Mouse (Mus musculus) heart, embryonic 14.5 days (tissue): ENCODE measurements around the gene Cd3e. TPM values are rescaled to one million over a fixed set of nuclear protein-coding genes. Genes with fewer than 3 reads are reported as not detected.

Source experiments
- ATAC-seq: fragments of 200-750 bp; cut with Nextera tagmentation; 2 replicates; pipeline ENCODE4 v1.8.0; 2017; ENCODE audit warnings: low read depth, moderate TSS enrichment; ENCODE audit not compliant: insufficient number of reproducible peaks, insufficient read depth, low FRiP score
- H3K27ac ChIP-seq, 2 experiments: fragments of 200-500 bp in 1 of 2; fragments of 300-500 bp in 1 of 2; sonication (generic) in 1 of 2; replicated peaks in 1 of 2; 2 replicates each; pipeline ENCODE4 v1.5.1; 2012 to 2014; ENCODE audit warnings: low read depth in 2 of 2, low read length in 2 of 2, control low read depth in 1 of 2, mild to moderate bottlenecking in 1 of 2, mixed read lengths in 1 of 2; ENCODE audit not compliant: control insufficient read depth in 1 of 2, insufficient read depth in 1 of 2
- H3K27me3 ChIP-seq: fragments of 300-500 bp; sonication (generic); 2 replicates; pipeline ENCODE4 v1.6.1; 2014; ENCODE audit warnings: mild to moderate bottlenecking, low read length, control low read depth; ENCODE audit not compliant: control insufficient read depth, insufficient read depth
- H3K36me3 ChIP-seq: fragments of 300-500 bp; sonication (generic); 2 replicates; pipeline ENCODE4 v1.6.1; 2014; ENCODE audit warnings: mild to moderate bottlenecking, control low read depth, low read length, mixed read lengths; ENCODE audit not compliant: control insufficient read depth, insufficient read depth
- H3K4me1 ChIP-seq, 2 experiments: fragments of 200-500 bp in 1 of 2; fragments of 300-500 bp in 1 of 2; sonication (generic) in 1 of 2; 2 replicates each; pipeline ENCODE4 v1.6.1; 2012 to 2014; ENCODE audit warnings: low read length in 2 of 2, control low read depth in 1 of 2, mixed read lengths in 1 of 2; ENCODE audit not compliant: control insufficient read depth in 2 of 2, insufficient read depth in 2 of 2
- H3K4me2 ChIP-seq: fragments of 300-500 bp; sonication (generic); 2 replicates; pipeline ENCODE4 v1.6.1; 2014; ENCODE audit warnings: mild to moderate bottlenecking, low read length
- H3K4me3 ChIP-seq, 2 experiments: fragments of 200-500 bp in 1 of 2; fragments of 300-500 bp in 1 of 2; sonication (generic) in 1 of 2; 2 replicates each; pipeline ENCODE4 v1.5.1; 2012 to 2014; ENCODE audit warnings: low read length in 2 of 2, mild to moderate bottlenecking in 2 of 2, control low read depth in 1 of 2, low read depth in 1 of 2, moderate library complexity in 1 of 2; ENCODE audit not compliant: control insufficient read depth in 1 of 2, insufficient read depth in 1 of 2
- H3K9ac ChIP-seq: fragments of 300-500 bp; sonication (generic); 2 replicates; pipeline ENCODE4 v1.6.1; 2014; ENCODE audit warnings: mild to moderate bottlenecking, low read length
- H3K9me3 ChIP-seq: fragments of 300-500 bp; sonication (generic); 2 replicates; pipeline ENCODE4 v1.6.1; 2016; ENCODE audit warnings: low read length, control low read depth; ENCODE audit not compliant: control insufficient read depth
- WGBS: fragments of 180-500 bp; shearing (Covaris S2); extraction: QIAGEN DNeasy Blood & Tissue Kit; methylation state at CpG from one replicate; pipeline ENCODE4 v1.1.7; 2014; 5-methylcytosine and 5-hydroxymethylcytosine counted together
- polyA plus RNA-seq: library from polyadenylated mRNA; unstranded; fragments of >200 nt; fragmentation: Nextera tagmentation; extraction: Ambion mirVana; gene quantifications from 2 replicates; pipeline ENCODE4 v1.2.1, GENCODE M21; 2014

Gene Cd3e
- polyA plus RNA-seq, 1 experiment from 2014 or later: not detected

DNA sequence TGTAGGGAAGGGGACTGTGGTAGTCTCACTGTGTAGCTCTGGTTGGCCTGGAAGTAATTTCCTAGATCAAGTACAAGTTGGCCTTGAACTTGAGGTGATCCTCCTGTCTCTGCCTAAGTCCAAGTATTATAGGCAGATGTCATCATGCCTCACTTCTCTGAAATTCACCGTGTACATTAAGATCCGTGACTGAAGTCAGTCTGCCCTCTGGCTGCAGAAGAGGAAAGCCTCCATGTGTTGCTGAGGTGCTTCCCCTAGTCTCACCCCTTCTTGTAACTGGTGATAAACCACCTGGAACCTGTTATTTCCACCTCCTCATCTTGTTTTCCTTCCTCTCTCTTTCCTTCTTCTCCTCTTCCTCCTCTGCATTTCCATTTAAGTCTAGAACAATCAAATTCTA, 5.5 kb upstream of the Cd3e start:
- ATAC-seq: no peak
- WGBS: 31% methylated on average over 2 of the region's 2 CpGs
- H3K9ac ChIP-seq: no peak overlapping the region

DNA sequence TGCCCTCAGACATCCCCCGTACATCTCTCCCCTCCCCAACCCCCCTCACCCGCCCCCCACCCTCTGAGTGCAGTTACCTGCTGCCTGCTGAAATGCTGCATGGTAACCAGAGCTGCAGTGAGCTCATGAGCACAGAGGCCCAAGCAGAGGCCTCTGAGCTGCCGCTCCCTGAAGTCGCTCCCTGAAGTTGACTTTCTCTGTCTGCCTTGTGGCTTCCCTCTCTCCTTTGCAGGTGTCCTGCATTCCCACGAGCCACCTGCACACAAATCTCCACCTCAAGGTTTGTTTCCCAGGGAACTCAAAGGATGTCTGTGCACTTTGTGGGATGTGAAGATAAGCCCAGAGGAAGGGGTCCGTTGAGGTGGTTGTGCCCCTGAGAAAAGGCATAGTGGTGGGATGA, 1.9 kb upstream of the Cd3e start:
- H3K9me3 ChIP-seq: no peaks in the 10 kb centered on the region

More for the DNA sequence above, 5.5 kb upstream of the Cd3e start:
- Histone ChIP-seq H3K4me2 (no peak overlapping the region), H3K9me3 (no peaks in the 10 kb centered on the region), H3K4me3 (no peak overlapping the region), H3K4me1 (no peaks in the 10 kb centered on the region), H3K36me3 (no peaks in the 10 kb centered on the region), H3K27me3 (0 out of 2 replicates have a peak, but pooled peaks cover 5% of the 10 kb centered on the region), H3K27ac (no peak overlapping the region)

DNA sequence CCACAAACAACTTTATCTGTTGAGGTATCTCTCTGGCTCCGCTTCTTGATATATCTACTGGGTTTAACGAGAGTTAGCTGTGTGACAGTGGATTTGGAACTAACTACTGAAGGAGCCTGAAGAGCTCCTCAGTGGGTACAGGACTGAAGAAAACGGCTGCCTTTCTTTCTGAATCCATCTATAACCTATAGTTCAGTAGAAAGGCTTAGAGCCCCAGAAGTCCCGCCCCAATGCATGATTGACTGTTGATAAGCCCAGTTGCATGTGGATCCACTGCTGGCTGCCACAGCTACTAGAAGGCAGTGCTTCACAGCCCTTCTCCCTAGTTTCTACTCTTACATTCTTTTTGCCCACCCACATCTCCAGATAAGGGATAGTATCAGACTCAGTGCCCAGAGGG, 1.0 kb upstream of the Cd3e start:
- ATAC-seq: no peak
- H3K4me2 ChIP-seq: no peak overlapping the region
- peaks cover 9% of the 10 kb centered on the region for H3K27me3 ChIP-seq
- no peaks in the 10 kb centered on the region for H3K9me3 ChIP-seq
- 66% methylated on average over 4 of the region's 4 CpGs for WGBS
- H3K36me3 ChIP-seq: no peaks in the 10 kb centered on the region
- no peaks in the 10 kb centered on the region for H3K4me1 ChIP-seq
- H3K9ac ChIP-seq: no peak overlapping the region
- no peak overlapping the region for H3K27ac ChIP-seq
- no peak overlapping the region for H3K4me3 ChIP-seq

More for the DNA sequence above, 1.9 kb upstream of the Cd3e start:
- ATAC-seq: no peak
- no peak overlapping the region for H3K4me2 ChIP-seq
- no peak overlapping the region for H3K27ac ChIP-seq
- peaks cover 9% of the 10 kb centered on the region for H3K27me3 ChIP-seq
- no peak overlapping the region for H3K9ac ChIP-seq
- H3K4me1 ChIP-seq: no peaks in the 10 kb centered on the region
- H3K4me3 ChIP-seq: no peak overlapping the region
- 36% methylated on average over 6 of the region's 6 CpGs for WGBS
- H3K36me3 ChIP-seq: no peaks in the 10 kb centered on the region

DNA sequence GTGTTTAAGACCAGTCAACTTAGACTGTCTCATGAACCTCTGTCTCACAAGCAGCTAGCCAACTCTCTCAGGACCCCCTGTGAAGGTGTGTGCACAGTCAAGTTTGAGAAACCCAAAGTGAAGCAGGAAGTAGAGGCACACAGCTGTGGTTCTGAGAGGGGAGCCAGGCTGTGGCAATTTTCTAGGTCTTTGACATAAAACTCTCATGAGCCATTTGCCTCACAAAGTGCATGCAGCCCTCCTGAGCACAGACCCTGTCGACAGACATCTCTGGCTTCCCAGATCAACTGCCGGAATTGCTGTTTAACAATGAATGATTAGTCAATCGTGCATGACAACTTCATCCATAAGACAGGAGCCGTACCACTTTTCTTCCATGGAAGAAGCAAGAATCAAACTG, 1.1 kb downstream of the Cd3e start:
- no peak overlapping the region for H3K9ac ChIP-seq
- no peaks in the 10 kb centered on the region for H3K9me3 ChIP-seq
- no peak for ATAC-seq
- peaks cover 10% of the 10 kb centered on the region for H3K27me3 ChIP-seq
- H3K4me1 ChIP-seq: no peaks in the 10 kb centered on the region
- H3K4me2 ChIP-seq: no peak overlapping the region
- WGBS: 72% methylated on average over 4 of the region's 4 CpGs
- no peak overlapping the region for H3K4me3 ChIP-seq
- no peaks in the 10 kb centered on the region for H3K36me3 ChIP-seq
- no peak overlapping the region for H3K27ac ChIP-seq

DNA sequence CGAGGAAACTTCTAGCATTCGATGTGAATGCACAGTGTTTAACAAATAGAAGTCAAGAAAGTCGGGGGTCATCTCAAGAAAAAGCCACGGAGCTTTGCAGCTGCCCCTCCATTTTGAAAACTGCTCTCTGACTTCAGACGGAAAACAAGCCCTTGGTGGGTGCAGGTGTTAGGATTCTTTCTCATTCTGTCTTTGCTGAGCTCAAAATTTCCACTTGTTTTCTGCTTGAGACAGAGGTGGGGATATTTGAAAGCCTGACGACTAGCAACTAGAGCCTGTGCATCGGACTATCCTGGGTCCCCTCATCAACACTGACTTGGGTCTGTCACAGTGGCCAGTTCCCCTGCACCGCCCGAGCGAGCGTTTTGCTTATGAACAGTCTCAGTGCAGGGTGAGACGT, 2.0 kb downstream of the Cd3e start:
- H3K9me3 ChIP-seq: no peaks in the 10 kb centered on the region
- WGBS: 70% methylated on average over 12 of the region's 12 CpGs
- ATAC-seq: no peak
- H3K4me3 ChIP-seq: no peak overlapping the region
- H3K9ac ChIP-seq: no peak overlapping the region
- H3K4me2 ChIP-seq: no peak overlapping the region
- no peaks in the 10 kb centered on the region for H3K4me1 ChIP-seq
- H3K27me3 ChIP-seq: peaks cover 16% of the 10 kb centered on the region
- H3K36me3 ChIP-seq: no peaks in the 10 kb centered on the region
- H3K27ac ChIP-seq: no peak overlapping the region

DNA sequence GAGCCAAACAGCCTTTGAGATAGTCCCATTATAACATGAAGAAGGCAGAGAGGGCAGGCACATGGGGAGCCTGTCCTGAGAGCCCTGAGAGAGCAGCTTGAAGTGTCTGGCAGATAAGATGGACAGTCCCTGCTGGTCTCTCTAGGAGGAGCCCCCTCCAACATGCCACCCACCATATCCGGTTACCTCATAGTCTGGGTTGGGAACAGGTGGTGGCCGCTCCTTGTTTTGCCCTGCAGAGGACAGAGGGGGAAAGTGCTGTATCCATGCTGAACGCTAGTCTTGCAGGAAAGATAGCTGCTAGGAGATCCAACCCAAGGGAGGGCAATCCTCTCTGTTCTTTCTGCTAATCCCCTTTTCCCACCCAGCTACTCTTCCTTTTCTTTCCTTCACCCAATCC, 9.2 kb downstream of the Cd3e start:
- Histone ChIP-seq H3K4me1 (no peaks in the 10 kb centered on the region), H3K4me3 (no peak overlapping the region), H3K9ac (no peak overlapping the region), H3K36me3 (no peaks in the 10 kb centered on the region), H3K9me3 (no peaks in the 10 kb centered on the region), H3K27ac (no peak overlapping the region), H3K27me3 (0 out of 2 replicates have a peak, but pooled peaks cover 8% of the 10 kb centered on the region), H3K4me2 (no peak overlapping the region)
- ATAC-seq: no peak
- 33% methylated on average over 3 of the region's 3 CpGs for WGBS

DNA sequence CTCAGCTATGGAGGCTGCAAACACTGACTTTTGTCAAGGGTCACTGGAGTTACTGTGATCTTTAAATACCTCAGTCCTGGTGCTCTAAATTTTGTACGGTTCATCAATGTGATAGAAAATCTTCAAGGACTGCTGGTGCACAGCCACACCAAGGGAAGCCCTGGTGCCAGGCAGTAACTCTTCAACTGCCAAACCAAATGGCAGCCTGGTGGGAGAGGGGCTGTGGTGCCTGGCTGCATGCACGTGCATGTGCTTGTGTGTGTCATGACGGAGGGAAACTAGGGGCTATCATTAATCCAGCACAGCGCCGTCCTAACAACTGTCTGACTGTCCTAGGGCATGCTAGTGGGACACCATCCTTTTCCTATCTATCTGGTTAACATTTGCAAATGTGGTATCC, 9.7 kb downstream of the Cd3e start:
- Histone ChIP-seq H3K36me3 (no peaks in the 10 kb centered on the region), H3K4me2 (no peak overlapping the region), H3K9ac (no peak overlapping the region), H3K27me3 (0 out of 2 replicates have a peak, but pooled peaks cover 8% of the 10 kb centered on the region), H3K4me3 (no peak overlapping the region), H3K4me1 (no peaks in the 10 kb centered on the region), H3K27ac (no peak overlapping the region), H3K9me3 (no peaks in the 10 kb centered on the region)
- whole genome bisulfite sequencing: 76% methylated on average over 5 of the region's 5 CpGs
- ATAC-seq: no peak

DNA sequence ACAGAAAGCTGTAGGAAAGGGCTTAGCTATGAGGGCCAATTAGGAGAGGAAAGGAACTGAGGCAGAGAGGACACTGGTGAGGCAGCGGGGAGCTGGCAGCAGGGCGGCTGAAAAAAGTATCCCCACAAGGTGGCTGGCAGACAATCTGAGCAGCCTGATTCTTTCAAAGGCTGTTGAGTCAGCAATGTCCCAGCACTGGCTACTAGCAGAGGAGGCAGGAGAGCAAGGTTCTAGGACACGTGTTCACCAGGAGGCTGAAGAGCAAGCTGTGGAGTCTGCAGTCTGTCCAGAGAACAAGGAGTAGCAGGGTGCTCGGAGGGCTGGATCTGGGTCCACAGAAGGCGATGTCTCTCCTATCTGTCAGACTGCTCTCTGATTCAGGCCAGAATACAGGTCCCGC, 10.3 kb downstream of the Cd3e start:
- Histone ChIP-seq H3K4me1 (no peaks in the 10 kb centered on the region), H3K27ac (no peak overlapping the region), H3K4me3 (no peak overlapping the region), H3K27me3 (0 out of 2 replicates have a peak, but pooled peaks cover 8% of the 10 kb centered on the region), H3K9ac (no peak overlapping the region), H3K4me2 (no peak overlapping the region), H3K36me3 (no peaks in the 10 kb centered on the region), H3K9me3 (no peaks in the 10 kb centered on the region)
- WGBS: 39% methylated on average over 6 of the region's 6 CpGs
- ATAC-seq: no peak
